Mouse (Mus musculus): ENCODE results near the gene Rhbdd1.

The Rhbdd1 gene

DNA sequence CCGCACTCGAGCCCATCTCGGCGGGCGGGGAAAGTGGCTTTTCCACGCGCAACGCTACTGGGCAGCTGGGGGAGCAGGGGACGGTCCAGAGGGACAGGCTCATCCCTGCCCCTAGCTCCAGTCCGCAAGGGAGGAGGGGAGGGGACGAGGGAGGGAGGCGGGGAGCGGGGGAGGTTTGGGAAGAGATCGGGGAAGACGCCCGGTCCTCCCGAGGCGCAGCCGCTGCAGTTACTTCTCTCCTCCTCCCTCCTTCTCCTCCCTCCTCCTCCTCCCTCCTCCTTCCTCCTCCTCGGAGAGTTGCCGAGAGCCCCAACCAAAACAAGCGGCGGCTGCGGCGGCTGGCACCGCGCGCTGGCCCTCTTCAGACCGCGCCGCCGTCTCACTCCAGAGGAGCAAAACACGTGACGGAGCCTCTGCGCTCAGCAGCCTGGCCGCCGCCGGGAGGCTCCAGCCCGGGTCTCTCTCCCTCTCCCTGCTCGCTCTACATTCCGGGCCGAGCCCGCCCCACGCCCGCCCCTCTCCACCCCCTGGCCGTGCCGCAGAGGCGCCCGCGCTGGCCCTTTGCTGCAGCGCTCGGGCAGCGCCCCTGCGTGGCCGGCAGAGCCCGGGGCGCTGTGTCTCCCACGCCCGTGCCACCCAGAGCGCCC, 25.0 kb upstream of the Rhbdd1 start, which contains the start of gene Irs1:
Irs1 (minus strand) TSS at position 266 of the 647 bp plus-strand sequence.
- WGBS, result under 1% methylated on average over 54 of the region's 60 CpGs

DNA sequence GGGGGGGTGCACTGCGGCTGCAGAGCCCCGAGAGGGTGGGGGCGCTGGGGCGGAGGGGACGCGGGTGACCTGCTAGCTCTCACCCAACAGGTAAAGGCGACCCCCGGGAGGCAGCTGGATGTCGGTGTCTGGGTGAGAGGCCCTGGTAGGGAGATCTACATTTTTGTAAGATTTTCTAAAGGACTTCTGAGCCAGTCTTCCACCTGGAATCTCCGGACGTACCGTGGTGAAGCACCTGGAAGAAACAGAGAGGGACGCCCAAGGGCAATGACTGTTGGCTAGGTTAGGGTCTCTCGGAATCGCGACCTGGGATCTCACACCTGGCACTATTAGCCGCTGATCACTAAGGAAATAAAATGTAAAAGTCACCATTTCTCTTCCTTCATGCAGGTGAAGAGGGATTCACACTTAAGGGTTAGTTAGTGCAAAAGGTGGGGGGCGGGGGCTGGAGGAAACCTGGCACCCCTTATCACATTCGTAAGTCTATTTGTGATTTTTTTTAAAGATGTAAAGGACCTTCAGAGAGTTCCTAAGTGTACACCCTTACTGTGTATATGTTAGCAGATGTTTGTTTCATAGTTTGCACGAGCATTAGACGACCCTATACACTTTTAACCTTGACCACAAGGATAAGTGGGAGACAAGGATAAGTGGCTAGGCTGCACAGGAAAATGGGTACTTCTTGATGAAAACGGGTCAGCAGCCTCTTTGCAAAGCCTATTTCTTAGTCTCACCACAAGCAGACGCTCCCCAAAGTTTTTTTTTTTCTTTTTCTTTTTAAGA, 24.1 kb upstream of the Rhbdd1 start:
- WGBS, result 1% methylated on average over 23 of the region's 23 CpGs

DNA sequence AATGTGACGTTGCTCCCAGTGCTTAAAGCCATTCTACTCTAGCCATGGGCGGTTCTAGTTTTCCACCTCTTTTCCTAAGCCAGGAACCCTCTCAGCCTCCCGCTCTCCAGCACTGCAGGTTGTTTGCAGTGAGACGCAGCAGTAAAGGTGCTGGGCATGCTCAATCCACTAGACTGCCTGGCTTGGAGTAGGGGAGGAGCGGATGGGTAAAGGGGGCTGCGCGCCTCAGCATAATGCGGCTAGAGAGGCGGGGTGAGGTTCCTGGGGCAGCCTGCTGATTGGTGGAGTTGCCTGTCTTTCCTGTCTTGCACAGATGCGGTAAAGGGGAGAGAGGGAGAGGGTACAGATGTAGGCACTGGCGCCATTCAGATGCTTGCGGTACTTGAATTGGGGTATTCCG, 23.5 kb upstream of the Rhbdd1 start:
- WGBS, result 2% methylated on average over 13 of the region's 13 CpGs

DNA sequence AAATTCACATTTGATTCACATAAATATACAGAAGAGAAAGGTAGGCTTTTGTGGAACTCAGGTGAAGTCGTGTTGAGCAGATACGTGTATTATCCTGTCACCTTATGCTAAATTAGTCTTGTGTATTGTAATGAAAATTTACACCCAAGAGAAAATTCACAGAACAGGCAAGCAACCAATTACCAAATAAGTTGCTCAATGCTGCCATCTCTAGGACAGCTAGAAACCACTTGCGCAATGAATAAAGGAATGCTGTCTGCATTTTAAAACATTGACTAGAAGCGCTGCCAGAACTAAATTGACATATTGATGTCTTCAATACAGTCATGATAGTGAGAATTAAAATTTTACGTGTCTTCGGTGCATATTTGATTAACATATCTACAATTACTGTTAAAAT, 22.1 kb upstream of the Rhbdd1 start:
- 7% methylated on average over 6 of the region's 6 CpGs for WGBS

DNA sequence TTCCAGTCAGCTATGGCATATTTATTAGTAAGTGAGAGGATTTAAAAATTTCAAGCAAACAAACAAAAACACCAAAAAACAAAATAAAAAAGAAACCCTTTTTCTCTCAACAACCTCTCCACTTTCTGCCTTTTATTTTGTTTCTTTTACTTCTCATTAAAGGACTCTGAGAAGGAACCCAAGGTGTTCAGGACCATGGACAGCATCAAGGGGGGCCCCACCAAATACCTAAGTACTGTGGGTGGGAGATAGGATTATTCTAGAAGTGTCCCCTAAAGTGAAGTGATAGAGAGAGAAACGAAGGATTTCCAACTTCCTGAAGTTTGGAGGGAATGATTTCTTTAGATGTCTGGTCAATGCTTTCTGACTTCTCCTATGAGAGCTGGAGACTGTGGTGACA, 17.7 kb upstream of the Rhbdd1 start:
- WGBS, result 51% methylated on average over 1 of the region's 1 CpGs

DNA sequence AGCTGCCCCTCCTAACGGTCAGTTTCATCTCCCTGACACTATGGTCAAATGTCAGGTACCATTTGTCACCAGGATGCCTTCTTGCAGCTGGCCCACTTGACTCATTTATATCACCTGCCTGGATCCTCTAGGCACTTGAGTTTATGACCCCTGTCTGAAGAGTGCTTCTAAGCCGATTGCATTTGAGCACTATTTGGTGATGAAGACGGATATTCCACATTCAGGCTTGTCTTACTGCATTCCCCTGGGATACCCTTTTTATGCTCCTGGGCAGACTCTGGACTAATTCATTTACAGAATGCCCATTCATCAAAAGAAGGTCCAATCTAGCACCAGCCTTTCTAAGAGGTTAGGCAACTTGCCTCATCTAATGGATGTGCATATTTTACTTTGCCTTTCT, 11.8 kb upstream of the Rhbdd1 start:
- WGBS, result 82% methylated on average over 3 of the region's 3 CpGs

DNA sequence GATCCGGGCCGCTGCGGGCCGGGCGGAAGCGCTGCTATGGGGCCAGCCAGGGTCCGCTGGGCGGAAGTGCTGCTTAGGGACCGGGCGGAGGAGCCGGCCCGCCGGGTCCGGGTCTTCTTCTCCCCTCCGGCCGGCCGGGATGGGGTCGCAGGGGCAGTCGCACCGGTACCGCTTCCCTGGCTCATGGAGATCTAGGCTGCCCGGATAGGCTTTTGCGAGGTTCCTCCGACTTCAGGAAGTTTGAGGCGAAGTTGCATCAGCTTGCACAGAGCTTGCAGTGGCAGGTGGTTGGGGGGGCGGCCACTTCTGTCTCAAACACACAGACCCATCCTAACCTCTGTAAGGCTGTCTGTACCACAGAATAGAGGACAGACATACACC, 484 bp downstream of the Rhbdd1 start:
- WGBS, result under 1% methylated on average over 26 of the region's 26 CpGs

DNA sequence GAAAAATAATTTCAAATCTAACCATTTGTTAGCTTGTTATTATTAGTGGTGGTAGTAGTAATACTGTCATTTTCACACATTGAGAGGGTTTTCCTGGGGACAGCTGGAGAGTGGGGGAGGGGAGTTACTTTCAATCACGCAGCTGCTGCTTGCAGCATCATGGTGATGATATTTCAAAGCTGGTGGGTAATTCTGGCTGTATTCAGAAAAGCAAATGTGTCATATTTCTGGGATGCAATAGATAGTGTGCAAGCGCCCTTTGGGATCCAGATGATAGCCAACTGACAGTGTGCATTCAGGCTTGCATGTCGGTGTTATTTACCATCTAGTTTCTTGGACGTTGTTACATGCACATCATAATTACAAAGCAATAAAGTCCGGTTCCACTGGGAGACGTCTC, 4.2 kb downstream of the Rhbdd1 start:
- WGBS, result 43% methylated on average over 6 of the region's 6 CpGs

DNA sequence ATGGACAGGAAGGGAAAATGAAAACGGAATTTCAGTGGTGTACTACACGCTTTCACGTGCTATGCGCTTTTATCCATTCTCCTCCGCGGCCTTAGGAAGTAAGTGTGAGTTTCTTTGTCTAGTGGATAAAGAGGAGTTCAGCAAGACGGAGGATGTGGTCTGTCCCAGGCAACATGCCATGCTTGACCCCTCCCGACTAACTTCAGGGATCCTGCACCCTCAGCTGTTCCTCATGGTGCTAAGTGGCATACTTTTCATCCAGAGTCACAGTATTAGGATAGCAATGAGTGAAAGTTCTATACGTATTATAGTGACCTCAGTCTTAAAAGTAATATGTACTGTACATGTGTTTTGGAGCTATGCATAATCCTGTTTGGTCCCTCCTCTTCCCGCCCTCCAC, 4.6 kb downstream of the Rhbdd1 start:
- WGBS, result 52% methylated on average over 10 of the region's 10 CpGs

DNA sequence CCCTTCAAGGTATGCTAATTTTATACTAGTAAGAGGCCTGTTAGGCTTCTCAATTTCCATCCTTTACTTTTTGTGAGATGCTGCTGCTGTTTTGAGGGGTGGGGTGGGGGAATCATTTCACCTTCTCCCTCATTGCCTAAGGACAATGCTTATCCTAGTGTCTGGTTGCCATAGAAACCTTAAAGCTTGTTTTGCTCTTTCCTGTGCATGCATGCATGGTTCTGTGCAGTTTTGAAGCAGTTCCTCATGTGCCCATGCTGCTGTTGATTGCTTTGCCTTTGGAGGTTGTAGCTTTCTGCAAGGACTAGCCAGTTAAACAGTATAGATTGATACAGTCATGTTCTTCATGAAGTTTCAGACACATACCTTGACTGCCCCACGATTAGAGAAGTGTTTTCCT, 5.2 kb downstream of the Rhbdd1 start:
- WGBS, result 88% methylated on average over 1 of the region's 1 CpGs

DNA sequence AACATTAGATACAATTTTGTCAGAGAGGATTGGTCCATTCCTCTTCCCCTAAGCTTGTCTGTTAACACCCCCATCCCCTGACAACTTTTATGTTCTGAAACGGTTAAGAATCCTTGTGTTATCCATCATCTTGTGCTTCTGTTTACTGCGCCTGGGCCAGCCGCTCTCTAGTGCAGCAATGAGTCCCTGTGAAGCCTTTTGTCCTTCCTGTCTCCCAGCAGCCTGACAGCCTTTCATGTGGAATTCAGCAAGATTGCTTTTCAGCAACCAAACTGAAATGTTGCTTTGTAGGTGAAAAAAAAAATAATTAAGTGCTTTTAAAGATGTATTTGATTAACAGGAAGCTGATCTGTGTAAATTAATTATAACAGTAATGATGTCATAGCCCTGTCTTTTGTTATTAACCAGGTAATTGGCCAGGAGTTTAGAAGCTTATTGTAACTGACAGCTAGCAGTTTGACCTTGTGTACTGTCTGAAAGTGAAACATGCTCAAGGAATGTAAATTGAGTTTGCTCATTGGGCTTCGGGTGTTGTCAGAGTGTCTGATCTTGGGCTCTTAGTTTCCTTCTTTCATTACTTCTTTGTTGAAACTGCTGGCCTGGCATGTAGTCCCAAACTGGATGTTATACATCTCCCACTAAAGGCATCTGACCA, 8.0 kb downstream of the Rhbdd1 start:
- WGBS, result 55% methylated on average over 4 of the region's 4 CpGs

DNA sequence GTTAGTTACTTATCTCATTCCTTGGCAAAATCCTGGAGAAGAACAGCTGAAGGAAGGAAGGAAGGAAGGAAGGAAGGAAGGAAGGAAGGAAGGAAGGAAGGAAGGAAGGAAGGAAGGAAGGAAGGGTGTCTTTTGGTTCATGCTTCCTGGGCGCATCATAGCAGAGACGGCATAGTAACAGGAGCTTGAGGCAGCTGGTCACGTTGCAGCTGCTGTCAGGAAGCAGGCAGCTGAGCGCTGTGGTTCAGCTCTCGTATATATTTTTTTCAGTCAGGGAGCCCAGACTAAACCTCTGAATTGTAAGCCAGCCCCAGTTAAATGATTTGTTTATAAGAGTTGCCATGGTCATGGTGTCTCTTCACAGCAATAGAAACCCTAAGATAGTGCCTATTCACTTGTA, 9.9 kb downstream of the Rhbdd1 start:
- 89% methylated on average over 5 of the region's 5 CpGs for WGBS

DNA sequence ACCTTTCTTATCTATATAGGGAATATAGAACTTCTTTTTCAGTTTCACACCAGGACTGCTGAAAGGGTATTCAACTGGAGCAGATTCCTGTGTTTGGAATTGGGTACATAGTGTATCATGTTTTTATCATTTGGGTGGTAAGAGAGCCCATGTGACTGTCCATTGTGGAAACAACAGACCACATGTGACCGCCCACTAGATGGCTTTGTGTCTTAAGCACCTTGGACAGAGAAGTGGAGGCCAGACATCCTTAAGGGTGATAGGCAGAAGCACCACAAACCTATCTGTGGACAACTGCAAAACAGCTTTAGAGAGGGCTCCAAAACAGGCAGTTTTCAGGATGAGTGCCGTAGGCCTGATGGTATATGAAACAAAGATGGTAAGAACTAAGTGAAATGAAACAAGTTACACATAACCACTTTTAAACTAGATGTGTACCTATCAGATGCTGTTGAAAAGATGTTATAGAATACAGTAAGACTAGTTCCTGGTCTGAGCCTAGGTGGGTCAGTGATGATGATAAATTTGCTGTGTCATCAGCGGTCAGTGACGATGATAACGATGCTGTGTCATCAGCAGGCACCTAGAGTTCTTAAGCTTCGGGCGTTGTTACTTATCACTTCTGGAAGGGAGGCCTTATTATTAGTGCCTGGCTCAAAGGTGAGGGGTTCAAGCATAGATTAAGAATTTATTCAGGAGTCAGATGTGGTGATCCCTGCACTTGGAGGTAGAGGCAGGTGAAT, 12.0 kb downstream of the Rhbdd1 start:
- WGBS, result 96% methylated on average over 7 of the region's 7 CpGs

DNA sequence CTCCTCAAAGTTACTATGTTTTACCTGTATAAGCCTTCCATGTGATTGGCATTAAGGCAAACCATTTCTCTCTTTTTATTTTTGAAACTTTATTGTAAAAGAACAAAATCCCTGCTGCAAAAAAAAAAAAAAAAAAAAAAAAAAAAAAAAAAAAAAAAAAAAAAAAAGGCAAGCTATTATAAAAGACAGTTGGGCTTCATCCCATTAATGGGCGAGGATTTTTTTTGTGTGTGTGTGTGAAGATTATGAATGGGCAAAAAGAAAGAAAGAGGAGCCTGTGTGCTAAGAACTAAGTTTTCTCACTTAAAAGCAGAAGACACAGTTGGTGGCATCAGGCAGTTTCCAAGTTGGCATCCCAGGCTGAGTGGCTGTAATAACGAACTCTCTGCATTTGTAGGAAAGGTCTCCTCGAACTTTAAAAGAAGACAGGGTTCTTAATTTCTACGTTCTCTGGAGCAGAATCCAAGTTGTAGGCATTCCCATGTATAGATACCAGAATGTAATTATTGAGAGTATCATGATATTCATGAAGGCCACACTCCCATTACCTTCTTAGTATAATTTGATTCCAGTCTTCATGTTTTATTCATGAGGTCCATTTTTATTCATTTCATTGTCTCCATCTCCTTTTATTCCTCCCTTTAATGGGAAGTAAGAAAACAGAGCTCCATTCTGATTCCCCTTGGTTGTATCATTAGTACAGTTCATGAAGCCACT, 13.1 kb downstream of the Rhbdd1 start:
- WGBS, result 49% methylated on average over 4 of the region's 4 CpGs

DNA sequence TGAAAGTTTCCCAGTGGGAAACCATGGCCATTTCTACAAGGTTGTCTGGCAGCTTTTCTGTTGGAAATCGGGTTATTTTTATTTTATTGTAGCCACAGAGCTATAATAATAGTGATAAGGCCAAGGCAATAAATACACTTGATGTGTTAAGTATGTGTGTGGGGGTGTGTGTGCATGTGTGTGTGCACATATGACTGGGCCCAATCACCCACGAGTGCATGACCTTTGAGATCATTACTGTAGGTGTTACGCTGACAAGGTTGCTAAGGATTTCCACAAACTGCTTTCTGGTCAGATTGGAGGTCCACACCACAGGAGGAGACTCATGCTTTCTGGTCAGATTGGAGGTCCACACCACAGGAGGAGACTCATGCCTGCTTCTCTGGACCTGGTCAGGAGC, 18.3 kb downstream of the Rhbdd1 start:
- 94% methylated on average over 3 of the region's 3 CpGs for WGBS

DNA sequence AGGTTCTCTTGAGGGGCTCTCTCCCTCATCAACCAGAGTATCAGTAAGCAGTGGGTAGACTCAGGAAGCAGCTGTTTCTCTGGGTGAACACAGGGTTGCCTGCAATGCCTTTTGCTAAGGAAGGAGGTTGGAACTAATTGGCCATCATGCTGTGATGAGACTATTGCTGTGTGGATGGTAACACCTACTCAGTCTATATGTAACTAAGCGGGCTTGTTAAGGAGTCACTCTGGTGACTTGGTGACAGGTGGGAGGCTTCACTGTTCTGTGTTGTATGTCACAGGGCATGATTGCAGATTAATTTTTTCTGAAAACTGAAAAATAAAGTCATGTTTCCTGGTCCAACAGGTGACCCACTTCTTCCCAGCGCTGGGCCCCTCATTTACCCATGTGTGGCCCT, 36.8 kb downstream of the Rhbdd1 start:
- WGBS, result 96% methylated on average over 2 of the region's 2 CpGs

DNA sequence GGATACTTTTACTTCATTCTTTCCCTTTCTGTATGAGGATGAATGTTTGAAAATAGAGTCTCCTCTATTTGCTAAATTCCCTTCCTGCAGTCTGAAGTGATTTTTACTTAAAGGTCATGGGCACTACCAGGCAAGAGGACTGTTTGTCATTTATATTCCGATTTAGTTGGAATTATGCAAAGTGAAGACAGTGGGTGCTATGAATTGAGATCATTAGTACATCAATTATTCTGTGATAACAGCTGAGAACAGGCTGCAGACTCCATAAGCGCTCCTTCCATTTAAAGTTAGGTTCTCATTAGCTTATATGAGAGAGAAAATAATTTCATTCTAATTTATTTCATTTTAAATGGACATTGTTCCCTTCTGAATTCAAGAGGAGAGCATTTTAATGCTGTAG, 37.5 kb downstream of the Rhbdd1 start:
- 79% methylated on average over 2 of the region's 2 CpGs for WGBS

DNA sequence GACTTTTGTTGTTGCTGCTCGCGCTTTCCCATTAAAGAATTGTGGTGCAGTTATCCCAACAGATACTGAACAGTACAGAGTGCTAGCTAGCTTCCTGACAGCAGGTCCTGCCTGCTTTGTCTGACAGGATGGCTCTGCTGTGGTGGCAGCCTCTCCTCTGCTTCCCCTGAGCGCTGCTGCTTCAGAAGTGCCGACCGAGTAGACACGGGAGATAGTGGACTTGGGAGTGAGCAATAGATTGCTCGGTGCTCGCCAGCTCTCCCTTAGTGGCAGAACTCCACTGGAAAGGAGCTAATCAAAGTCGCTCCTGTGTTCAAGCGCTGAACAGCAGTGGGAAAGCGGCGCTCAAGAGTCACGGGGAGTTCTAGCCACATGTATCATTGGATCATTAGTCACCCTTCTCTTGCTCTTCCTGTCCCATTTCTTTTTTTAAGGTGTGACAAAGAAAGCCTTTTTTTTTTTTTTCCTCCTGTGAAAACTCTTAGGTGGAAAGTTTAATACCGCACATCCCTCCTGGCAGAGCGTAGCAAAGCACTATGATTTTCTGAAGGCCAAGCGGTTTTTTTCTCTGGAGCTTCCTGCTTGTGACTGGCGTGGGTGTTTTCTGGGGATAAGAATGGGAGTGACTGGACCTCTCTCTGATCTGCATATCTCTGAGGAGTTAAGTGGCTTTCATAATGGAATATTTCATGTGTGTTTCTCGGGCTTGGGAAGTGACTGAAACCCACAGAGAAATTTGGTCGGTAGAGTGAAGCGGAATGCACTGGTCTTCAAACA, 42.8 kb downstream of the Rhbdd1 start:
- 38% methylated on average over 20 of the region's 20 CpGs for WGBS

DNA sequence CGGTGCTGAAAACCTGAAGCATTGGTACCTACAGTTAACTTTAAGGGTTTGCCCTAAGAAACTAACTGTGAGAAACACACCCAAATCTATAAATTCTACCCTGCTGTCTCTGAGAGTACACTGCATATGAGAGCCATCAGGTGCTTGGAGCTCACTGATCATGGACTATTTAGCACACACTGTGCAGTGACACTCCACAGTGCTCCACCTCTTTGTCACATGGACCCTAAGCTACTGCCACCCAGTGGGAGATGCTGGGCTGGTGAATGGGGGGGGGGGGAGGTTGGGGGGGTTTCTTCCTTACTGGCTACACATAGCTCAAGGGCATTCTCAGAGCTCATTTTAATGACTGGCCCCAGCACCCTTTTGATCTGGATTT, 43.4 kb downstream of the Rhbdd1 start:
- 50% methylated on average over 1 of the region's 1 CpGs for WGBS

DNA sequence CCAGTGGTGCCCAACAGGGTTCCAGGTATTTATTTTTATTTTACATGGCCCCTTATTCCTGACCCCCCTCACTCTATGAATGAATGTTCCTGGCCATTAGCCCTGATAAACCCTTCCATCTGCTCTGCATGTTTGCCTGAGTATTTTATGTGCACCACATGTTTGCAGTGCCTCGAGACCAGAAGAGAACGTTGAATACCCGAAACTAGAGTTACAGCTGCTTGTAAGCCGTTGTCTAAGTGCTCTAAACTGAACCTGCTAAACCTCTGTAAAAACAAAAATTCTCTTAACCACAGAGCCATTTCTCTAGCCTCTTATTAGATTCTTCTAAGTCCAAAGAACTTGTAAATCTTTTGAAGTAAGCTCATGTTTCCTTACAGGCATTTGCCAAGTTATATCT, 45.0 kb downstream of the Rhbdd1 start:
- 81% methylated on average over 4 of the region's 4 CpGs for WGBS

DNA sequence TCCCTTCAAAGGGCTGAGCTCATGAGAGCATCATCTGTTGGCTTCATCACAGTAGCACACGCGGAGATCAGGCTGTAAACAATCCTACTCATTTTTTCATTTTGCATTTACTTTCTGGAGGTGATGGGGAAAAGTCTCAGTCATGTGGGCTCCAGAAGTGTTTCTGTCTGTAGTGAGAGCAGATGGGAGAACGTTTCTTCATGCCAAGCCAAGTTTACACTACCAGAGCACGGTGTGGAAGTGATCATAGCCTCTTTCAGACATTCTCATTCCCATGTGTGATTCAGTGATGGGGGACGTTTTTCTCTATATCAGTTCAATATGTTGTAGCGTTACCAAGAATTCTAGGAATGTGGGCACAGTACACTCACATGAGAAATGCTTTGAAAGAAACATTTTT, 45.9 kb downstream of the Rhbdd1 start:
- 51% methylated on average over 6 of the region's 6 CpGs for WGBS
